Mouse (Mus musculus) neural tube, embryonic 13.5 days (tissue): ENCODE measurements at regions not wholly inside any gene's neighbourhood (a gene's known extent, or its start where the extent isn't known, plus 50 kb on each side); places are given as distances from the start of the nearest gene placed in this dataset.
A peak's percentile ranks its signal among the peaks of the same experiment; 100 is the strongest.

Experiments
- ATAC-seq: fragments of 200-750 bp; cut with Nextera tagmentation; 2 replicates; pipeline ENCODE4 v1.8.0; 2017; ENCODE audit warnings: low read depth, mild to moderate bottlenecking, moderate TSS enrichment, moderate library complexity
- H3K27ac ChIP-seq: fragments of 300-500 bp; sonication (generic); replicated peaks from 2 replicates; pipeline ENCODE4 v1.5.1; 2015; ENCODE audit warnings: moderate library complexity, mild to moderate bottlenecking, inconsistent platforms
- H3K27me3 ChIP-seq: fragments of 300-500 bp; sonication (generic); 2 replicates; pipeline ENCODE4 v1.6.1; 2015; ENCODE audit warnings: mild to moderate bottlenecking, inconsistent platforms
- H3K36me3 ChIP-seq: fragments of 300-500 bp; sonication (generic); 2 replicates; pipeline ENCODE4 v1.6.1; 2015; ENCODE audit warnings: mild to moderate bottlenecking, inconsistent platforms
- H3K4me1 ChIP-seq: fragments of 300-500 bp; sonication (generic); replicated peaks from 2 replicates; pipeline ENCODE4 v1.6.1; 2015; ENCODE audit warnings: inconsistent platforms
- H3K4me2 ChIP-seq: fragments of 300-500 bp; sonication (generic); 2 replicates; pipeline ENCODE4 v1.6.1; 2015; ENCODE audit warnings: inconsistent platforms, mild to moderate bottlenecking, moderate library complexity
- H3K4me3 ChIP-seq: fragments of 300-500 bp; sonication (generic); 2 replicates; pipeline ENCODE4 v1.5.1; 2015; ENCODE audit warnings: mild to moderate bottlenecking, inconsistent platforms
- H3K9ac ChIP-seq: fragments of 300-500 bp; sonication (generic); 2 replicates; pipeline ENCODE4 v1.6.1; 2015; ENCODE audit warnings: moderate library complexity, mild to moderate bottlenecking, inconsistent platforms
- H3K9me3 ChIP-seq: fragments of 300-500 bp; sonication (generic); 2 replicates; pipeline ENCODE4 v1.6.1; 2016; ENCODE audit warnings: inconsistent platforms
- WGBS: fragments of 180-500 bp; shearing (Covaris S2); methylation state at CpG from one replicate; pipeline ENCODE4 v1.1.7; 2015; 5-methylcytosine and 5-hydroxymethylcytosine counted together

DNA sequence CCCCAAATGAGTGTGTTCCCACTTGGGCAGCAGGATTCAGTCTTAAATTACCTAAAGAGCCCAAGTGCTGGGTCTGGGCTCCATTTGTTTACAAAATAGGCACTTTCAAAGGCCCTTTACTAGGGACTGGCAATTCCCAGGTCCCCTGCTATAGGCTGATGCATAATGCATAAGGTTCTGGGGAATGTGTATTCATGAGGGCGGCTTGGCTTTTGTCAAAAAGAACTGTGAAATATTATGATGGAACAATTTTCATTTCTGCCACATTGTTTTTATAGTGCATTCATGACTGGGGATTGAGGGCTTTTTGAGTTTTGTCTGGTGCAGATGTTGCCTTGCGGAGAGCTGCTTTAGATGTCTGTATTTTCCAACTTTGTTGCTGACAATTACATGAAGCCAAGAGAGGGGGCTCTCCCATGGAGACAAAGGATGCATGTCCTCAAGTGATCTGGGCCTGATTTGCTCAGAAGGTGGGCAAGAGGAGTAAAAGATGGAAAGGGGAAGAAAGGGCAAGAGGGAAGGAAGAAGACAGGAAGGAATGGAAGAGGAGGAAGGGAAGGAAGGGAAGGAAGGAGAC, 636.6 kb upstream of the Cdh5 start:
- Histone ChIP-seq H3K27me3 (no peaks in the 10 kb centered on the region), H3K9me3 (peaks cover 4% of the 10 kb centered on the region; the same call in 1 of the 2 replicates), H3K4me1 (peaks cover 13% of the 10 kb centered on the region), H3K27ac (0 out of 2 replicates have a peak overlapping the region, but pooled peaks have one; percentile 0), H3K9ac (no peak overlapping the region), H3K4me2 (no peak overlapping the region), H3K4me3 (no peak overlapping the region), H3K36me3 (no peaks in the 10 kb centered on the region)
- no peak for ATAC-seq
- 44% methylated on average over 2 of the region's 2 CpGs for WGBS

DNA sequence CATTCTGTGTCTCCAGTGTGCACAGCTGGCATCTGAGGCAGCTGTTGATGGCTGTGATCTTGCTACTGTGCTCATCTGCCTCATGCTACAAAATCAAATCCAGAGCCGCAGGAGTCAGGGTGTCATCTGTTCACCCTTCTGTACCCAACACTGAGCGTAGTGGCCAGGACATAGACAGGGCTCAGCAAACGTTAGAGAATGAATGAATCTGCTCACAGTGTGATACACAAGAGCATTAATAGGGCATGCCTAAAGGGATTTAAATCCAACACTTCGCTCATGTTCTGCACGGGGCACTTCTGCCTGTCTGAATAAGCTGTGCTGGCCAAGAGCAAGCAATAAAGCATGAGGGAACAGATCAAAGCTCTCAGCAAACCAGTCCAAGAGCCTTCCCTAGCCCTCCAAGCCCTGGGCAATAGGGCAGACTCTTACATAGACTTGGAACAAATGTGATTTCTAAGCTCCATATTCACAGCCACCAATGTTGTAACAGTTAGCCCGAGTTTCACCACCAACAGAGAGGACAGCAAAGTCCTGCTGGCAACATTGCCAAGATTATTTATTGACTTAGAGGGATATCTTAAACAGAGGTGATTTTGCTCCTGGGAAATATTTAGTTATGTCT, 633.8 kb upstream of the Cdh5 start:
- Histone ChIP-seq H3K4me2 (no peak overlapping the region), H3K4me1 (peaks cover 13% of the 10 kb centered on the region), H3K27me3 (no peaks in the 10 kb centered on the region), H3K9me3 (no peaks in the 10 kb centered on the region), H3K9ac (no peak overlapping the region), H3K27ac (no peak overlapping the region), H3K4me3 (no peak overlapping the region), H3K36me3 (no peaks in the 10 kb centered on the region)
- no peak for ATAC-seq
- WGBS = 59% methylated on average over 6 of the region's 6 CpGs

DNA sequence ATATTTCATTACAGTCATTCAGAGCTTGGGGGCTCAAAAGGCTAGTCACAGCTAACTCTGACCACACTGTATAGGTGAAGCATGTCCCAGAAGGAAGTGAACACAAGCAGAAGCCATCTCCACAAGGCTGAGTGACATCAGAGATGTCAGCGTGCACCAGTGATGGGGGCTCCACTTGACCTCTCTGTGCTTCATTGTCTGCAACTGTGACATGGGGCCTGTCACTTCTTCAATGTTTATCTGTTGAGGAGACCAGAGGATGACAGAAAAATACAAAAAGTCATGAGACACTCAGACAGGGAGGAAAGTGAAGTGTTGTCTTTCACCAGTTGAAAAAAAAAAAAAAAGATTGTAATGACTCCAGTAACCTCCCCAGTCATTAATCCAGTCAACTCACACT, 632.4 kb upstream of the Cdh5 start:
- Histone ChIP-seq H3K36me3 (no peaks in the 10 kb centered on the region), H3K27ac (no peak overlapping the region), H3K4me2 (no peak overlapping the region), H3K4me1 (peaks cover 13% of the 10 kb centered on the region), H3K9ac (no peak overlapping the region), H3K9me3 (no peaks in the 10 kb centered on the region), H3K27me3 (no peaks in the 10 kb centered on the region), H3K4me3 (no peak overlapping the region)
- no peak for ATAC-seq
- 79% methylated on average over 1 of the region's 1 CpGs for WGBS

DNA sequence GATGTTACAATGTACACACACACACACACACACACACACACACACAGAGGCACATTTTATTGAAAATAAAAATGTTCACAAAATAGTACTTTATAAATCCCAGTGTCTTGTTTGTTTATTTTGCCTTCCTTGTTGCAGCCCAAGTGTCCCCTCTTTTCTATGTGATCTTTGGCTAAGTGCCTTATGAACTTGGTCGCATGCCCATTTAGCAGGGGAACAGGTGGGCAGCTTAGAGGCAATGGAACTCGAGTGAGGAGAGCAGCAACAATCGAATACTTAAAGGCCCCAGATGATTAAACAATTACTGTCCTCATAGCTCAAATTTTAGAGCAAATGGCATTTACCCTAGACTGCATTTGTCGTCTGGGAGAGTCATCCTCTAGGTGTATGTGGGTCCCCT, 631.1 kb upstream of the Cdh5 start:
- Histone ChIP-seq H3K4me3 (no peak overlapping the region), H3K9ac (no peak overlapping the region), H3K36me3 (no peaks in the 10 kb centered on the region), H3K27ac (no peak overlapping the region), H3K27me3 (no peaks in the 10 kb centered on the region), H3K4me1 (peaks cover 2% of the 10 kb centered on the region; the same call in 1 of the 2 replicates), H3K9me3 (no peaks in the 10 kb centered on the region), H3K4me2 (no peak overlapping the region)
- ATAC-seq = no peak
- WGBS = 70% methylated on average over 4 of the region's 4 CpGs

DNA sequence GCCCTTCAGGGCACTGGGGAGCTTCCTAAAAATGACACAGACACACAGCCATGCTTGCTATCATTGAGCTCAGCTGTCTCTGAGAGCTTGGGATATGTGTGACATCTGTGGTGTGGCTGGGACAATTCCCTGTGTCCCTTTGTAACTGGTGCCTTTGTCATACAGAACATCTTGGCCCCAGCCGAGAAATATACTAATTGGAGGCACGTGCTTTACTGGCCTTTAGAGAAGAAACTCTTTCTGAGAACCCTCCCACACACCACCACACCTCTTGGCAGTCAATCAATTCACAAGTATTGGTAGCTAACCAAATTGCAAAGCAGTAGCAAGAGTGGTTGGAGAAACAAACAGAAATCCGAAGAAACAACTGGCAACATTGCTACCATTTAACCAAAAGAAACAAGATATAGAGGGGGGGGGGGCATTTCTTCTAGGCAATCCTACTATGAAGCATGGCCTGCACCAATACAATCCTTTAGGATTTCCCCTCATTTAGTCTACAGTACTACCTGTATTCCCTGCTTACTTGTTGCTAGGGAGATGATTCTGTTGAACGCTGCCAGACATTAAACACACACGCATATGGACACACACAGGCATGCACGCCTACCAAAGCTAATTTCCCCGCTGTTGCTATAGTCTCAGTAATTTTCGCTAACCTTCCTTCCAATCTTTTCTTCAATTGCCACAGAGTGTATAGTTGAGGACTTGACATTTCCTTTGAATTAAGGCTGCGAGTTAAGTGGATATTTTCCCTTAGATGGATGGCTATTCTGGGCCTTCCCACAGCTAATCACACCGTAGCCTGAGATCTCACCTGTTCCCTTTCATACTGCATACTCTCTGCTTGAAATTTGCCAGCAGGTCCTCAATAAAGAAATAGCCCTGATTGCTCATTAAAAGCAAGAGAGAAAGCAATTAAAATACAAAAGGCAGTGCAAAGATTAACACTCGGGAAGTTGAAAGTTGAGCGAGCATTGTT, 625.3 kb upstream of the Cdh5 start:
- H3K27ac ChIP-seq = no peak overlapping the region
- WGBS = 80% methylated on average over 12 of the region's 12 CpGs
- no peak for ATAC-seq
- H3K4me1 ChIP-seq = no peaks in the 10 kb centered on the region
- no peak overlapping the region for H3K9ac ChIP-seq
- no peak overlapping the region for H3K4me3 ChIP-seq
- no peaks in the 10 kb centered on the region for H3K36me3 ChIP-seq
- H3K4me2 ChIP-seq = no peak overlapping the region
- no peaks in the 10 kb centered on the region for H3K9me3 ChIP-seq
- H3K27me3 ChIP-seq = no peaks in the 10 kb centered on the region

DNA sequence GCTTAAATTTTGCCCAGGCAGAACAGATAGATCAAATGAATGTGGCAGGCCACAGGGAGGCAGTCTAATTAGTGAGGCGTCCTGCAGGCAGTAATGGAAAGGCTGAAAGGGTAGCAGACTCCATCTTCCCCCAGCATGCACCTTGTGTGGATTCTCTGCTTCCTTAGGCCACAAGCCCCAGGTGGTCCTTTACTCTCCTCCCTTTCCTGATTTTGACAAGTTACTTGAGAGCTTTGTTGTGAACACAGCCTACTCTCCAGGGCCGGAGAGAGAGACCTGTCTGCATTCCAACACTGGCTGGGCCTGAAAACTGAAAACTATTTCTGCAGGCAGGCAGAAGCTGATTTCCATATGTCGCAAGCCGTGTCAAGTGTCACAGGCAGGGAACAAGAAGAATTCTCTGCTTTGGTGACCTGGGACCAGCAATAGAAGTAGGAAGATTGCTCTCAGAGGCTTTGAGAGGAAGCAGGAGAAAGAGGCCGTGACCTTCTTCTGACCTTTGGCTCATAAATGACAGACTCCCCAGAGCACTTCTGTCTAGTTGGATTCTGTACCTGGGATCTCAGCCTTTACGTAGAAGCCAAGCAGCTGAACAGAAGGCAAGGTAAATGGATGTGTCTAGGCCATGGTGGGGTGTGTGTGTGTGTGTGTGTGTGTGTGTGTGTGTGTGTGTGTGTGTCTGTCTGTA, 619.2 kb upstream of the Cdh5 start:
- H3K27me3 ChIP-seq = no peaks in the 10 kb centered on the region
- no peaks in the 10 kb centered on the region for H3K9me3 ChIP-seq
- H3K4me1 ChIP-seq = peaks cover 10% of the 10 kb centered on the region
- H3K4me2 ChIP-seq = no peak overlapping the region
- no peak overlapping the region for H3K9ac ChIP-seq
- no peaks in the 10 kb centered on the region for H3K36me3 ChIP-seq
- WGBS = 16% methylated on average over 6 of the region's 6 CpGs
- no peak overlapping the region for H3K4me3 ChIP-seq
- H3K27ac ChIP-seq = peak overlapping the region; percentile 25; the same call in 1 of the 2 replicates
- ATAC-seq = no peak

DNA sequence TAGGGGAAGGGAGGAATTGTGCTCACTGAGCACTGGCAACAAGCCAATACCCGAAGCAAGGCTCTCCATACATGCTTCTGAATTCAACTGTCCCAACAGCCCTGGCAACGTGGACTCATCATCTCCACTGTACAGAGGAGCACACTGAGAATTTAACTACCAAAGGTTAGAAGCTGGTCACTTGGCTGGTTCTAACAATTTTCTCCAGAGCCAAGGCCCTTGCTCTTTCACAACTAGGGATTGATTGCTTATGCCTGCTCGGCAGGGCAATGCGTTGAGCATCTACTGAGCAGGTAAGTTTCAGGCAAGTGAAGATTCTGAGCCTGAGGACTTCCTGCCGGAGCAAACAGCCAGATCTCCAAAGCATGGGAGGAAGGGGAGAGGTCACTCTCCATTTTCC, 616.0 kb upstream of the Cdh5 start:
- WGBS = 82% methylated on average over 5 of the region's 5 CpGs
- Histone ChIP-seq H3K4me3 (no peak overlapping the region), H3K9me3 (no peaks in the 10 kb centered on the region), H3K27me3 (no peaks in the 10 kb centered on the region), H3K4me2 (no peak overlapping the region), H3K9ac (no peak overlapping the region), H3K27ac (no peak overlapping the region), H3K36me3 (no peaks in the 10 kb centered on the region), H3K4me1 (peaks cover 10% of the 10 kb centered on the region)
- ATAC-seq = no peak

DNA sequence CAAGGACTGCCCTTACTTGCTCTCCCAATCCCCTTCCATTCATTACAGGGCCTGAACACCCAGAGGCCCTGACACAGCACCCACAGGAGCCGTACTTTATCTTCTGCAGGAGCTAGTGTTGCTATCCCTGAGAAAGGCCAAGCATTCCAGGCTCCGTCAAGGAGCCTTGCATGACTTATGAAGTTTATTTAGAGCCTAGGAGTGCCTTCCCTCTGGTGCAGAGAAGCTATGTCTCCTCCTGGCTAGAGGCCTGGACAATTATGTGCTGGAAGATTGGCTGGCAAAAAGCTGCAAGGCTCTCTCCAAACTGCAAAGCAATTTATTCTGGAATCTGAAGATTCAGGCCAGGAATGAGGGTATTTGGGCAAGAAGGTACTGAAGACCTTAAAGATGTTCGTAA, 612.0 kb upstream of the Cdh5 start:
- Histone ChIP-seq H3K4me3 (no peak overlapping the region), H3K9ac (no peak overlapping the region), H3K4me2 (no peak overlapping the region), H3K36me3 (no peaks in the 10 kb centered on the region), H3K27me3 (no peaks in the 10 kb centered on the region), H3K9me3 (no peaks in the 10 kb centered on the region), H3K4me1 (no peaks in the 10 kb centered on the region), H3K27ac (no peak overlapping the region)
- ATAC-seq = no peak
- WGBS = 77% methylated on average over 3 of the region's 3 CpGs

DNA sequence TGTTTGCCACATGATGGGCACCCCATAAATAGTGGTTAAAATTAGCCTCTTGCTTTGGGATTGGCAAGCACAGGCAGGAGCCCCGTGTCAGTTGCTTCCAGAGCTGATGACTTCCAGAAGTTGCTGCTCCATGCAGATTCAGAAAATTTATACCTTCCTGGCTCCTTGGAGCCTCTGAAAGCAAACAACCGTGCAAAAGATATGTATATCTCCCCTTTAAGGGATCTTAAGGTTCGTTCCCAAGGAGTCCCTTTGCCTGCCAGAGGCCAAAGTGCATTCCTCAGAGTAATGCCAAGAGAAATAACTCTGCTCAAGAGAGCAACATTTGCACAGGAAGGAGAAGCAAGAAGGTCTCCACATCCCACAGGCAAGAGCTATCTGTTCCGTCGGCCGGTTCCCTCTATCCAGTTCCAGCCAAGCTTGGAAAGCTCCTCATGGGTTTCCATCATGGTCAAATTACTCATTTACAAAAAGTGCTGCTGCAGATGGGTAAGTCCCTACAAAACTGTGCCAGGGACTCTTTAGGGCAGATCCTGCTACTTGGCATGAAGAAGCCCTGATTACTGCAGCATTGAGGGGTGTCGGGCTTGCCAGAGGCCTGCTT, 608.4 kb upstream of the Cdh5 start:
- Histone ChIP-seq H3K4me1 (no peaks in the 10 kb centered on the region), H3K27ac (no peak overlapping the region), H3K9me3 (no peaks in the 10 kb centered on the region), H3K36me3 (no peaks in the 10 kb centered on the region), H3K27me3 (no peaks in the 10 kb centered on the region), H3K4me3 (no peak overlapping the region), H3K9ac (no peak overlapping the region), H3K4me2 (no peak overlapping the region)
- WGBS = 80% methylated on average over 7 of the region's 7 CpGs
- ATAC-seq = no peak

DNA sequence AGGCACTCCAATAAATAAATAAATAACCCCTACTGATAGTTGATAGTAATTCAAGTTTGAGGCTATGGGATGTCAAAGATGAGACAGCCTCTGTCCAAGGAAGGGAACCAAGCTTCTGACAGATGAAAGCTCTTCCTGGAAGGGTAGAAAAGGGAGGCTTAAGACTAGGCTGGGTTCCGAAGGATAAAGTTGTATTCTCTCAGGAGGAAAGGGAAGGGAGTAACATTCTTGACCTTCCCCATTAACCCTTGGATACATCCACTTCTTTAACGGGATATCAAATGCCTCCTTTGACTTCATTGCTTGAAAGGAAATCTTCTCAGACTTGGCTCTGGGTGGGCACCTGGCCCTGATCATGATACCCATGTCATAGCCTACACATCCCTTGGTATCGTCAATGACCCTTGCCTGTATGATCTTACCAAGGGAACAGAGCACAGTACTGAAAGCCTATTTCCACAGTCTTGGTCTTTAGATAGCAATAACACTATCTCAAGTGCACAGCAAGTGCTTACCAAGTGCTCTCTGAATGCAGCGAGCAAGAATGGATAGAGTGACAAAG, 607.4 kb upstream of the Cdh5 start:
- Histone ChIP-seq H3K9ac (no peak overlapping the region), H3K27me3 (no peaks in the 10 kb centered on the region), H3K4me1 (no peaks in the 10 kb centered on the region), H3K4me3 (no peak overlapping the region), H3K36me3 (no peaks in the 10 kb centered on the region), H3K27ac (no peak overlapping the region), H3K4me2 (no peak overlapping the region), H3K9me3 (no peaks in the 10 kb centered on the region)
- WGBS = 83% methylated on average over 4 of the region's 4 CpGs
- no peak for ATAC-seq

DNA sequence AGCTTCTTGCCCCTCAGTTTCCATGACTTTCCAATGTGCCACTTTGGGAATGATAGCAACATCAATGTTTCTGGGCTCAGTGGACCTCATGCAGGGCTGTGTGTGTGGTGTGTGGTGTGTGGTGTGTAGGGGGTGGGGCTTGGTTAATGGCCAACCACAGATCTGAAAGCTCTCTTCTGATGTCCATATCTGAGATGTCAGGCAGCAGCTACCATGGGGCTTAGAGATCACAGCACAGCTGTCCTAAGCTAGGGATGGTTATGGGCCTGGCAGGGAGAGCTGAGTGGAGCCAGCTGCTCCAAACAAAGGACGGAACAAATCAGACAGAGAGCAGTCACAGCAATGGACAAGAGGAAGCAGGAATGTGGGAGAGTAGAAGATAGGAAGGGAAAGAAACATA, 606.8 kb upstream of the Cdh5 start:
- no peak for ATAC-seq
- H3K27me3 ChIP-seq = no peaks in the 10 kb centered on the region
- no peak overlapping the region for H3K4me3 ChIP-seq
- H3K36me3 ChIP-seq = no peaks in the 10 kb centered on the region
- H3K9me3 ChIP-seq = no peaks in the 10 kb centered on the region
- H3K4me2 ChIP-seq = no peak overlapping the region
- no peak overlapping the region for H3K27ac ChIP-seq
- H3K4me1 ChIP-seq = no peaks in the 10 kb centered on the region
- H3K9ac ChIP-seq = no peak overlapping the region
- WGBS = 68% methylated on average over 1 of the region's 1 CpGs
